Mouse (Mus musculus) brain, adult 2 months (tissue): ENCODE data around the gene Pigc.

Experiments
- DNase-seq: peaks from one replicate; pipeline ENCODE4 v3.0.0; 2011; ENCODE audit warnings: low read depth, low spot score

Pigc gene

GRCm38 (mm10) chr1:162008208-162008607 is 39.2 kb downstream of the Pigc start:
- DNase-seq: no peak

- no peak for DNase-seq
These were observed 39.7 kb downstream of the Pigc start for GRCm38 (mm10) chr1:162008631-162009067.

- no peak for DNase-seq
These were observed 40.1 kb downstream of the Pigc start for GRCm38 (mm10) chr1:162009086-162009485.

- no peak for DNase-seq
These were observed 42.7 kb downstream of the Pigc start for GRCm38 (mm10) chr1:162011523-162012245.

- DNase-seq: no peak
These were observed 44.6 kb downstream of the Pigc start for GRCm38 (mm10) chr1:162013561-162013960.

GRCm38 (mm10) chr1:162015247-162015862 is 46.4 kb downstream of the Pigc start:
- DNase-seq: no peak

GRCm38 (mm10) chr1:162016982-162017381 is 48.0 kb downstream of the Pigc start:
- no peak for DNase-seq

GRCm38 (mm10) chr1:162017975-162018600 is 49.1 kb downstream of the Pigc start:
- no peak for DNase-seq

- no peak for DNase-seq
These were observed 49.6 kb downstream of the Pigc start for GRCm38 (mm10) chr1:162018601-162018977.

- DNase-seq: no peak
These were observed 51.3 kb downstream of the Pigc start for GRCm38 (mm10) chr1:162020303-162020731.

- no peak for DNase-seq
These were observed 51.8 kb downstream of the Pigc start for GRCm38 (mm10) chr1:162020766-162021165.
